Mouse (Mus musculus): Measurements from ENCODE around the gene Klhdc7a. TPM values are rescaled to one million over a fixed set of nuclear protein-coding genes. Genes with fewer than 3 reads are reported as not detected.

The Klhdc7a gene
- not detected for total RNA-seq (2023)

GRCm38 (mm10) chr4:139967922-139968321, at the start of gene Klhdc7a:
TSS of gene Klhdc7a (minus strand) at chr4:139968026.

Other genes starting within 250 kb of the Klhdc7a start
- gene Pax7, start 134.5 kb downstream of the Klhdc7a start, total RNA-seq (2023), result under 1 TPM; 0.09 TPM

Data from B cell, adult 67 days (primary cell).